Mouse (Mus musculus) embryo, embryonic 10 days (tissue): Measurements from ENCODE around the gene Dnajc10.
A peak's percentile ranks its signal among the peaks of the same experiment; 100 is the strongest.

Experiments used
- DNase-seq: peaks from one replicate; pipeline ENCODE4 v3.0.0-alpha.2; 2015; ENCODE audit warnings: low spot score

The Dnajc10 gene

DNA sequence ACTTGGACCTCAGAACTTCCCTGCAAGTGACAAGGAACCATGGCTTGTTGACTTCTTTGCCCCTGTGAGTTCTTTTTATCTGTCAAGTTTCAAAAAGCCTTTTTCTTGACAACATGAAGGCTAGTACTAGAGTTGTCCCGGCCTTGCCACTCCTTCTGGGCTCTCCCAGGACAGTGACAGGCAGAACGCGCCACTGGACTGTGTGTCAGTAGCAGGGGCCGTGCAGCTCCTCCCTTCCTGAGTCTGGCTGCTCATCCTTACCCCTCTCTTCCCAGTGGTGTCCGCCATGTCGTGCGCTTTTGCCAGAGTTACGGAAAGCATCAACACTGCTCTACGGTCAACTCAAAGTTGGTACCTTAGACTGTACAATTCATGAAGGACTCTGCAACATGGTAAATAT lies 25.3 kb downstream of the Dnajc10 start:
- DNase-seq = no peak

DNA sequence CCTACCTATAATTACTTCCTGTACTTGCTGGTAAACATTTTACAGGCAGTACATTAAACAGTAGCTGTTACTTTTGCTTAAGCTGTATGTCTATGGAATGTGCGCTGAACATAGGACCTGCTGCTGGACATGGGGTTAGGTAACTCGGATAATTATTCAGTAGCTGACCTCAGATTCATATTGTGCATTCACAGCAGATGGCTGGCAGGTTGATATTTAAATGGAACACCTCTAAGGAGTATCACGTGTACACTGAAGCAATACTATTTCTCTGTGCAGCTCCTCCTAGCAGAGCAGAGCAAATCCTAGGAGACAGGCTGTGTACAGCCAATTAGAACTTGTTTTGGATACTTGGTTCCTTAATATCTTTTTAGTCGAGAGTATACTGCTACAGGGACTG lies 39.3 kb downstream of the Dnajc10 start:
- no peak for DNase-seq

DNA sequence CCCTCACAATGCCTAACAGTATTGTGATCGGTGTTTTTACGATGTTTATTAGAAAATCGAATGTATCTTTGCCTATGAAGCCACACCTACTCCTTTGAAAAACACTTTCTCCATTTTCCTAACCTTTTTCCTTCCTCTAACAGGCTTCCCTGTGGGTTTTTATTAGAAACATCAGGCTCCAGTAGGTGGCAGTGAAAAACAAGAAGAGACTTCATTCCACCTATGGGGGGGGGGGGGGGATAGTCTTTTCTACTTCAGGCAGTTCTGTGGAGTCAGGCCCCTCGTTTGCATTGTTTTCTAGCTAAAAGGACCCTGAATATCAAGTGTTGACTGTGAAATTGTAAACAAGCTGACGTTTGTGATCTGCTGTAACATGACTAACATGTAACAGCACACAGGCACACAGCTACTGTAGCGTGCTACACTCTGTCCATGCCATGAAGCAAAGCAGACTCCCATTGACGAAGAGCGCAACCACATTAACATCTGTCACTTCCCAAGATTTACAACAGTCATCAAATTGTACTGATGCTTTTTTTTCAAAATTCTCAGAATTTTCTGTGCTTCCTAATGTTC lies 41.5 kb downstream of the Dnajc10 start:
- DNase-seq = peak; percentile 39

DNA sequence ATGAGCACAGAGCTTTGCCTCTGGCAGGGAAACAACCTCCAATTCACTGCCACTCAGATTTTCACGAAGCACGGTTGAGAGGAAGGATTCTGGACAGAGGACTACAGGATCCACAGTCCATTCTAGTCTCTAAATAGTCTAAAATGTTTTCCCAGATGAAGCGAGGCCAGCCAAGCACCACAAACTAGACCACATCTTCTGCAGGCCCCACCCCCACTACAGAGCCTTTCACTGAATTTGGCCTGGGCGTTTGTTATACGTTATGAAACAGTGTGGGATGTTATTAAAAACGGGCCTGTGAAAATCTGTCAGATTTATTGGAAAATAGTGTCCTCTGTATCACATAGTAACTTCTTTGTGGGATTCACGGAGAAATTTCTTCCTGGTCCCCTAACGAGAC lies 56.2 kb downstream of the Dnajc10 start:
- no peak for DNase-seq

DNA sequence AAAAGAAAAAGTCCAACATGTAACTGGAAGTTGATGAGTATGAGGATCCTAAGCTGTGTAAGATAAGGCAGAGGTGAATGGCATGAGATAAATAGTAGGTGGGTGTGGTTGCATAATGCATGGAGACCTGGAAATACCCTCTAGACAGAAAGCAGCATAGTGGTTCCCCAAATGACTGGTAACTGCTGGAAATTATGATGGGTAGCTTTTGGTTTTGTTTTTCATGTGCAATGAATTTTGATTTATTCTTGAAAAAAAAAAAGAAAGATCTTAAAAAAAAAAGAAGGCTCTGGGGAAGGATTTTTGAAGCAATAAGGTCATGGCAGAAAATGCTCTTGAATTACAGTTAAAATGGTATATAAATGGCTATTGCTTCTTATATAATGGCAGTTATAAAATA lies 59.6 kb downstream of the Dnajc10 start:
- no peak for DNase-seq

DNA sequence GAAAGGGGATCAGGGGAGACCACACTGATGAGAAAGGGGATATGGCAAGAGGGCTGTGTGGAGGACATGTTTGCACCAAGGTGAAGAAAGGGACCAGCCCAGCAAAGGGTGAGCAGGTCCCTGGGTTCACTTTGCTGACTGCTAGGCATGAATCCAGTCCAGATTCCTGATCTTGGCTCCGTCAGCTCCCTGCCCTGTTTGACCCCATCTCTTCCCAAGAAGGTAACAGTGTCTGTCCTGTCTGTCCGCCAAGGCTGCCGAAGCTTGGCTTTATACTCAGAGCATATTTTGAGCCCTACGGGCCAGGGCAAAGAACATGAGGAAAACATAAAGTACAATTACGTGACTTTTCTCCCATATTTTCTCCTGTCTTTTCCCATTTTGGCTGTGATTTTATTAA lies 64.6 kb downstream of the Dnajc10 start:
- no peak for DNase-seq

DNA sequence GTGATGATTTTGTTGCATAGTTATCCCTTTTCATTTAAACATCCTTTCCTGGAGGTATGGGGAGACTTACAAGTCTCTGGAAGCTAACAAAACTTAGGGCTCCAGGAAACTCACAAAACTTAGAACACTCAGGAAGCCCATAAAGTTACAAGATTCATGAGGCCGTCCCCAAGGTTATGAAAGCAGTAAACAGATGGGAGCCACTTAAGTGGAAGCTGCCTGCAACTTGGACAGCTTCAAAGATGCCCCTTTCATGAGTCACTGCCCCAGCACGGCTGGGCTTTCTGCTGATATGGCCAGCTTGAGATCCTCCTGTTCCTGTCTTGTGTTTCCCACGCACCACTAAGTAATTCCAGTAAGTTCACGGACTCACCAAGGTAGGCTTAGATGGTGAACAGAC lies 69.2 kb downstream of the Dnajc10 start:
- DNase-seq = no peak

DNA sequence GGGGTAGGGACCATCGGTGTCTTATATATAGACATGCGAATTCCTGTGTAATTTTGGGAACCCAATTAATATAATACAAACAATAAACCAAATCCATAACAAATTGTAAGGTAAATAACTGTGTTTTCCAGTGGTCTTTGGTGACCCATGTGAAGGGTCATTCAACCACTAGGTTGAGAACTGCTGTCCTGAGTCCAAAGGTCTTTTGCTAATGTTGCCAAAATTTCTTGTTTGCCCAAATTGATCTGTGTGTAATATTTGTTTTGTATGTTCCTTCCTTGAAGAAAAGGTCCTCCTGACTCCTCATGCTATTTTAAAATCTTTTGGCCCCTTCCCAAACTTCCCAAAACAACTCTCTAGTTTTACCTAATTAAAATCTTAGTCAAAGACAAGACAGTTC lies 71.0 kb downstream of the Dnajc10 start:
- DNase-seq = no peak

DNA sequence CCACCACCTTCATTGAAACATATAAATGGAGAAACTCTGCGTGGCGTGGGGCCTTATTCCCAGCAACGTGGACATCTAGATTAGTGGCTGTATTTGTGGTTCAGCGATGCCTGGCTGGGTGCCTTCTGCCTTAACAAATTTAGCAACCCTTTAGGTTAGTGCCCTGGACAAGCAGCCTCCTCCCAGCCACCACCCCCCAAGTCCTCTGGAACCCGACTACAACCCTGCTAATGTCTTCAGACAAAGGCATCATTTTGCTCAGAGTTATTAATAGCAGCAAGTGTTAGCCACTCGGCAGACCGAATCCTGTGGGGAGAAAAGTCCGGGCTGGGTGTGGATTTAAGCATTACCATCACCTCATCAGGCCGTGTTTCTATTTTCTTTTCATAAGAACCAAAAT lies 72.4 kb downstream of the Dnajc10 start:
- DNase-seq = no peak

DNA sequence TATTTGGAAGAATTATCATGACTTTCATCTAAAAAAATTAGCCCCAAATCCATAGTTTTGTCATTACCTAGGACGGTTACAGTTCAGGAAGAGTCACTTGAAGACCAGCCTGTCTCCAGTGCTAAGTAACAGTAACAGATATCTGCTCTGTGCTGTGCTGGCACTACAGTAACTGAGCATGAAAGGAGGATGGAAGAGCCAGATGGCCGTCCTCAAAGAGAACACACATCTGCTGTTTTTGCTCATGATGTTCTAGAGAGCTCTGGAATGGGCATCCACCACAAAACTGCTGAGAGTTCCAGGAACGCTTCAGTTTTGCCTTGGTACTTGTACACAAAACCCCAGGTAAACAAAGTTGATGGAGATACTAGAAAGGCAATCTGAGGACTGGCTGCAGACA lies 73.1 kb downstream of the Dnajc10 start:
- DNase-seq = no peak

DNA sequence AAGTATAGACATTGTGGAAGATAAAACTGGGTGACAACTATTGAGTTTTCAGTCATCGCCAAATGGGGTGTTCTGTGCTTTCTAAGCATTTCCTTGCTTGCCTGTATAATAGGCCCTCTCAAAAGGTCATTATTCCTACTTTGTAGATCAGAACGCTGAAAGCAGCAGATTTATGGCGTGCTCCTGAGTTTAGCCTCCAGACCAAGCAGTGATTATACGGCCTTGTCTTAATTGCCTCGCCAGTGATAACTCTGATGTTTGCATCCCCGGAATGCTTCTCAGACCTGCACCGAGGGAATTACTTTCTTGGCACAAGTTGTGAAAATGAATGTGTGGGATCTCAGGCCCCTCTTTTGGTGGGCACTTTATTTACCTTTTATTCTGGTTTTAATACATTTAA lies 80.8 kb downstream of the Dnajc10 start:
- peak; percentile 59 for DNase-seq

DNA sequence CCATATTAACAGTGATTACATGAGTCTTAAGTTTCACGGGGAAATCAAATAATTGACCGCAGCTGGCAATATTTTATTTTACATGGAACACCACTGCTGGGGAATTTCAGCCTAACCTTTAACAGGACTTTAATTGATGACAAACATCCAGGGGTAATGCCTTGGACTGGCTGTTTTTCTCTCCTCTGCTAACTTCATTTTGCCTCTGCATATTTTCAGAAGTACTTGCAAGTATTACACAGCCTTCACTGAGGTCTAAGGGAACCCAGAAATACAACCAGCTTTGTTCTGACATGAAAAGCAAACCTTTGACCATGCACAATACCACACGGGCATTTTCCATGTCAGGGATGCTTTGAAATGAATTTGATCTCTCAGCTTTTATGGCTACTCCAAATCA lies 81.6 kb downstream of the Dnajc10 start:
- no peak for DNase-seq

DNA sequence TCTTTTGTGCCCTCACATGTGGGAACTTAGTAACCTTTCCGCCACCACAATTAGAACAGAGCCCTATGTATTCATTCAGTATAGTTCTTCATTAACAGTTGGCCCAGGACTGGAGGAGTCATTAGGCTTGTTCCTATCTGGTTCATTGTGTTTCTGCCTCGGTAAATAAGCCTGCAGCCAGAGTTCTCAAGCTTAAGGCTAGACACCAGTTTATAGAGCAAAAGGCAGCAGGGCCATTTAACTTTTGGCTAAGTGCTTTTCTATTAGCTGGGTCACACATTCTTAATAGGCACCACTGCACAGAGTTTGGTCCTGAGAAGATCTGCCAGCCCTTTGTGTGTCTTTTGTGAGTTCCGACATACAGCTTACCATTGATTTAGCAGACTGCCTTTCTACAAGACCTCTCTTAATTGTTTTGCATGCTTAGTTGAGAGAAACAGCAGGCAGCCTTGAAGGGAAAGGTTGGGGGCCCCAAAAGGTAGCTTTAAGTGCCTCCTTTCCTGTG lies 83.4 kb downstream of the Dnajc10 start:
- DNase-seq = peak; percentile 68
